Comparison of ENCODE assay signal across 8 mouse cellular contexts in genomic region chr15:85206703-85207075, GRCm38 (mm10). TPM values are rescaled to one million over a fixed set of nuclear protein-coding genes. Genes with fewer than 3 reads are reported as not detected.
DNase-seq lines count a peak whose midpoint lies in the region; ATAC-seq lines count a peak whose summit lies in the region.

No protein-coding gene starts in this region.

- H3K27ac ChIP-seq in heart, embryonic 15.5 days, result peak overlapping the region; percentile 77
- peak overlapping the region; percentile 80; the same call in 1 of the 2 replicates for H3K27ac ChIP-seq in embryonic facial prominence, embryonic 11.5 days (replicated peaks; ENCODE audit: low read depth, low read length)
- peak overlapping the region; percentile 56; the same call in 1 of the 2 replicates for H3K27ac ChIP-seq in hindbrain, embryonic 14.5 days
- 0 out of 2 replicates have a peak overlapping the region, but pooled peaks have one; percentile 57 for H3K27ac ChIP-seq in midbrain, embryonic 15.5 days

- H3K4me3 ChIP-seq in heart, embryonic 15.5 days, result peak overlapping the region; percentile 70
- H3K4me3 ChIP-seq in embryonic facial prominence, embryonic 11.5 days (ENCODE audit: low read depth, low read length), result peak overlapping the region; percentile 71
- peak overlapping the region; percentile 47 for H3K4me3 ChIP-seq in hindbrain, embryonic 14.5 days (replicated peaks; ENCODE audit: low read length)
- peak overlapping the region; percentile 51 for H3K4me3 ChIP-seq in midbrain, embryonic 15.5 days

- peak overlapping the region; percentile 98 for H3K4me2 ChIP-seq in heart, embryonic 15.5 days
- H3K4me2 ChIP-seq in embryonic facial prominence, embryonic 11.5 days (ENCODE audit: low read depth, low read length), result peak overlapping the region; percentile 82
- H3K4me2 ChIP-seq in hindbrain, embryonic 14.5 days (replicated peaks), result peak overlapping the region; percentile 90
- H3K4me2 ChIP-seq in midbrain, embryonic 15.5 days, result peak overlapping the region; percentile 95

- peaks cover 41% of the 10 kb centered on the region for H3K4me1 ChIP-seq in heart, embryonic 15.5 days (replicated peaks)
- H3K4me1 ChIP-seq in embryonic facial prominence, embryonic 11.5 days (ENCODE audit: control insufficient read depth, insufficient read depth, low read length), result no peaks in the 10 kb centered on the region; the same call in 1 of the 2 replicates
- H3K4me1 ChIP-seq in hindbrain, embryonic 14.5 days (replicated peaks; ENCODE audit: control insufficient read depth, insufficient read depth, low read length), result peaks cover 22% of the 10 kb centered on the region
- peaks cover 30% of the 10 kb centered on the region for H3K4me1 ChIP-seq in midbrain, embryonic 15.5 days

- no peaks in the 10 kb centered on the region; the same call in 1 of the 2 replicates for H3K9me3 ChIP-seq in heart, embryonic 15.5 days (replicated peaks)
- H3K9me3 ChIP-seq in embryonic facial prominence, embryonic 11.5 days (replicated peaks; ENCODE audit: control insufficient read depth, low read length), result no peaks in the 10 kb centered on the region
- no peaks in the 10 kb centered on the region for H3K9me3 ChIP-seq in hindbrain, embryonic 14.5 days (ENCODE audit: control insufficient read depth, low read length)
- no peaks in the 10 kb centered on the region for H3K9me3 ChIP-seq in midbrain, embryonic 15.5 days

- 28% methylated on average over 3 of the region's 3 CpGs for WGBS in heart, embryonic 15.5 days
- 4% methylated on average over 3 of the region's 3 CpGs for WGBS in embryonic facial prominence, embryonic 11.5 days
- 5% methylated on average over 3 of the region's 3 CpGs for WGBS in hindbrain, embryonic 14.5 days
- WGBS in midbrain, embryonic 15.5 days, result 14% methylated on average over 3 of the region's 3 CpGs

- DNase-seq in heart, adult 11 months, result no peak
- no peak for DNase-seq in embryonic facial prominence, embryonic 11.5 days (ENCODE audit: low spot score)
- DNase-seq in hindbrain, embryonic 14.5 days (ENCODE audit: low spot score), result no peak
- no peak for DNase-seq in ovary, adult 18-20 months (ENCODE audit: low spot score)
- no peak for DNase-seq in c-Kit-positive CD71-positive TER-119-positive erythroid progenitor cells, embryonic 14.5 days (ENCODE audit: low spot score)

- H3K27me3 ChIP-seq in heart, embryonic 15.5 days, result peaks cover 21% of the 10 kb centered on the region
- no peaks in the 10 kb centered on the region for H3K27me3 ChIP-seq in embryonic facial prominence, embryonic 11.5 days (ENCODE audit: control insufficient read depth, insufficient read depth, low read length)
- H3K27me3 ChIP-seq in hindbrain, embryonic 14.5 days (ENCODE audit: control insufficient read depth, insufficient read depth, low read length), result no peaks in the 10 kb centered on the region
- no peaks in the 10 kb centered on the region; the same call in 1 of the 2 replicates for H3K27me3 ChIP-seq in midbrain, embryonic 15.5 days (replicated peaks)

- H3K9ac ChIP-seq in heart, embryonic 15.5 days, result peak overlapping the region; percentile 83
- H3K9ac ChIP-seq in embryonic facial prominence, embryonic 11.5 days (replicated peaks; ENCODE audit: low read length), result peak overlapping the region; percentile 97
- peak overlapping the region; percentile 59; the same call in 1 of the 2 replicates for H3K9ac ChIP-seq in hindbrain, embryonic 14.5 days
- H3K9ac ChIP-seq in midbrain, embryonic 15.5 days, result no peak overlapping the region

- no peak for ATAC-seq in heart, embryonic 15.5 days (replicated peaks; ENCODE audit: insufficient number of reproducible peaks, insufficient read depth, low FRiP score, low read depth)
- no peak for ATAC-seq in embryonic facial prominence, embryonic 11.5 days (replicated peaks; ENCODE audit: insufficient number of reproducible peaks, low FRiP score, low TSS enrichment, low read depth)
- no peak for ATAC-seq in hindbrain, embryonic 14.5 days (ENCODE audit: low FRiP score)
- no peak for ATAC-seq in midbrain, embryonic 15.5 days (replicated peaks)
- no peak for ATAC-seq in granulocyte monocyte progenitor cell, adult 5-6 weeks (replicated peaks; ENCODE audit: poor library complexity, severe bottlenecking)

- H3K36me3 ChIP-seq in heart, embryonic 15.5 days, result no peaks in the 10 kb centered on the region
- H3K36me3 ChIP-seq in embryonic facial prominence, embryonic 11.5 days (replicated peaks; ENCODE audit: control insufficient read depth, insufficient read depth, low read depth, low read length), result peaks cover 4% of the 10 kb centered on the region; the same call in 1 of the 2 replicates
- H3K36me3 ChIP-seq in hindbrain, embryonic 14.5 days (replicated peaks; ENCODE audit: control insufficient read depth, insufficient read depth), result no peaks in the 10 kb centered on the region
- H3K36me3 ChIP-seq in midbrain, embryonic 15.5 days (replicated peaks), result no peaks in the 10 kb centered on the region

RNA-seq across cellular contexts. Expression of gene Fbln1, which starts 0.9 kb away (rescaled TPM):
- 119 and 157 TPM in 2 replicates for polyA plus RNA-seq in heart, embryonic 15.5 days (2015; fragmentation: Nextera tagmentation; extraction: Ambion mirVana)
- polyA plus RNA-seq in embryonic facial prominence, embryonic 11.5 days (2014; fragmentation: Nextera tagmentation; extraction: Ambion mirVana), result 200 and 208 TPM in 2 replicates
- polyA plus RNA-seq in hindbrain, embryonic 14.5 days (2014; fragmentation: Nextera tagmentation; extraction: Ambion mirVana), result 51.0 and 54.2 TPM in 2 replicates
- 47.4 and 54.9 TPM in 2 replicates for polyA plus RNA-seq in midbrain, embryonic 15.5 days (2015; fragmentation: Nextera tagmentation; extraction: Ambion mirVana)
- total RNA-seq in granulocyte monocyte progenitor cell, adult 5-6 weeks (2014; fragmentation: Nextera tagmentation), result 0.11 and 0.30 TPM in 2 replicates
- total RNA-seq in granulocyte monocyte progenitor cell, adult 5-6 weeks (2017), result 0.73 TPM in 1 of 2 replicates, not detected in the other
